Mouse (Mus musculus) gastrocnemius, postnatal 36 days (tissue): Measurements from ENCODE around the gene Vipr1. TPM values are rescaled to one million over a fixed set of nuclear protein-coding genes. Genes with fewer than 3 reads are reported as not detected.
A peak's percentile ranks its signal among the peaks of the same experiment; 100 is the strongest.
"Not testable (repeated sequence)": the region's sequence is repeated elsewhere in the genome, so short reads cannot be mapped to it uniquely, and the experiment has no call there.

Source experiments
- DNase-seq, 2 experiments: peaks; one replicate each; pipeline ENCODE4 v3.0.0; 2022
- intact Hi-C: fragments of 180-260 bp; cut with DNase I; formaldehyde crosslinking; loops from one replicate; pipeline ENCODE4 v1.15.1; 2025
- long read RNA-seq, 2 experiments: library from polyadenylated mRNA; stranded (forward); transcript quantifications; one replicate each; pipeline ENCODE4 v2.0.0; 2021
- total RNA-seq, 2 experiments: library from RNA; stranded (reverse); gene quantifications; 2 replicates each; pipeline ENCODE4 v1.2.3; 2021

Vipr1 gene
- total RNA-seq, result 1 to 10 TPM; 1.8 to 4.5 TPM
- long read RNA-seq, experiment 1, partial matches to known transcripts, result 0 of 1 reads
- long read RNA-seq, experiment 1, other reads (novel, unspliced or antisense), result 1 of 1 reads
- long read RNA-seq, experiment 2, partial matches to known transcripts, result 0 of 1 reads
- long read RNA-seq, experiment 2, other reads (novel, unspliced or antisense), result 1 of 1 reads

DNA sequence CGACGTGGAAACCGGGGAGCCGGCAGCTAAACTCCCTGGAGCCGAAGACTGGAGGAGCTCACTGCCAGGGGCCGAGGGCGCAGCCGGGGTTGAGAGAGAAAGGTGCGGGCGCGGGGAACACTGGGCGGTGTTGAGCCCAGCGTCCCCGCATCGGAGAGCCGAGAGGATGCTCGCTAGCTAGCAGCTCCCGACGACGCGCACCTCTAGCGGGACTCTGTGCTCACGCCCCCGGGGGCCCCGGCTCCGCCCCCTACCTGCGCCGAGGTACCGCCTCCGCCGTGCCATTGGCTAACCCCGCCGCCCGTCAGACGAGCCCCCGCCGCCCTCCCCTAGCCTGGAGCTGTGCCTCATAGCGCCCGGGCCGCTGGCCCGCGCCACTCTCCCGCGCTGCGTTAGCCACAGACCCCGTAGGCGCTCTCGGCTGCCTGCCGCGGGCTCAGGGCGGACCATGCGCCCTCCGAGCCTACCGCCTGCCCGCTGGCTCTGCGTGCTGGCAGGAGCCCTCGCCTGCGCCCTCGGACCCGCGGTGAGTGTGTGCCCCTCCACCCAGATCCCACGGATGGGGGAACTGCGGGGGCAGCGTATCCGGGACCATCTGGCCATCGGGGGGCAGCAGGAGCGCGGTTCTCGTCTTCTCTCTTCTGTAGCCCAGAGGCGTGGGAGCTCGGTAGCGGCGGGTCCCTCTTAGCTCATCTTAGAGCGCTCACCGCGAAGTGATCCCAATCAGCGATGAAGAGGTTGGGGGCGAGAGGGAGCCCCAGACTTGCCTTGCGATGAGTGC lies at the start of gene Vipr1:
TSS of gene Vipr1 (plus strand) at position 316 of the 781 bp plus-strand sequence.
- peak in 1 of 2 experiments; percentile 27 for DNase-seq
- intact Hi-C loops, result loop anchor here (2.0 kb wide), 1 partner anchor 36 kb away; no protein-coding TSS in a partner anchor

DNA sequence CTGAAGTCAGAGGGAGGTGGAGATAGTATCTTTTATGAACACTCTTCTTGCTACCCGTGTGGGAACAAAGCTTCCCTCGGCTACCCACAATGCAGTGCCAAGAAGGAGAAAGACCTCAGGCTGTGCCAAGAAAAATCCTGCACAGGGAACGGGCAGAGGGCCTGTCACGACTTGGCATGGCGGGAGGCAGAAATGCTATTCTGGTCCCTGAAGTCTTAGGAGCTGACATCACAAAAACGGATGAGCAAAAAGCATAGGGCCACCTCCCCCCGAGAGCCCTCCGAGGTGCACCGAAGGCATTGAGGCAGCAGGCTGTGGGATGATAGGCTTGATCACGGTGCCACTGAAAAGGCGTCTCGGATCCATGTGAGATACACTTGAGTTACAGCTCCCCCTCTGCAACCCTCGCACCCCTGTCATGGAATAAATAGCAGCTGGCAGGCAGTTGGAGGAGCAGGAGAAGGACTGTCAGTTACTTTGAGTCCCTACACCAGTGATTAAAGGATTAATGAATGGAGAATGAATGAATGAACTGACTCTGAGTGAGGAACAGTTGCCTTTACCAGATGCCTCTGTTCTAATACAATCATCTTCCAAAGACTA lies 49.5 kb upstream of the Vipr1 start:
- intact Hi-C loops, result no loop called here
- no peak for DNase-seq

- DNase-seq, intact Hi-C loops: not testable (repeated sequence)
These were observed 48.7 kb upstream of the Vipr1 start for GRCm38 (mm10) chr9:121593768-121594167.

DNA sequence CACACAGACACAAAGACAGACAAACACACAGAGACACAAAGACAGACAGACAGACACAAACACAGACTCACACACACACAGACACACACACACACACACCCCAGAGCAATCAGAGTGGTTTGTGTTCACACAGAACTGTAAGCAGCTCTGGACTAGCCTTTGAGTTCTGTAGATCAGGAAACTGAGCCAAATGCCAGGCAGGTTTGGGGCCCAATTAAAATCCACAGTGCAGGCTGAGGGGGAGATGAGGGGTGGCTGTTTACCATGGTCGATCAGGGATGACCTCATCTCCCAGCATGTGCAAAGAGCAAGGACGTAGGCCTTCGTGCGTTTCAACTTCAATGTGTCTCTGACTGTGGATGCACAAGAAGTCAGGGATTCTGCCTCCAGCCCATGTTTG lies 47.7 kb upstream of the Vipr1 start:
- intact Hi-C loops, result no loop called here
- DNase-seq, result no peak

DNA sequence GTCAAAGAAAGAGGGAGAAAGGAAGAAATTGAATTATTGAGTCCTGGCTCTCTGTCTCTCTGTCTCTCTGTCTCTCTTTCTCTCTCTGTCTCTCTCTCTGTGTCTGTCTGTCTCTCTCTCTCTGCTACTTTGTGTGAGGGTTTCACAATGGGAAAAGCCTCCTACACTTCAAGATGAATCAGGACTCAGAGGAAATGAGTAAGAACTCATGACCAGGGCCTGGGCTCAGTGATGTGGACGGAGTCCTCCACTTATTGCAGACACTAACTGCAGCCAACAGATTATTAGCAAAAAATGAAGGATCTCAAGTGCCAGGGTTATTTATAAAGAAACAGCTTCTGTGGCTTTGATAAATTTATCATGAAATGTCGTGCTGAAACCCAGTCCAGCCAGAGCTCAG lies 44.4 kb upstream of the Vipr1 start:
- DNase-seq, result no peak
- intact Hi-C loops, result no loop called here

- intact Hi-C loops, result no loop called here
- DNase-seq, result no peak
These were observed 43.0 kb upstream of the Vipr1 start for GRCm38 (mm10) chr9:121599551-121599950.

DNA sequence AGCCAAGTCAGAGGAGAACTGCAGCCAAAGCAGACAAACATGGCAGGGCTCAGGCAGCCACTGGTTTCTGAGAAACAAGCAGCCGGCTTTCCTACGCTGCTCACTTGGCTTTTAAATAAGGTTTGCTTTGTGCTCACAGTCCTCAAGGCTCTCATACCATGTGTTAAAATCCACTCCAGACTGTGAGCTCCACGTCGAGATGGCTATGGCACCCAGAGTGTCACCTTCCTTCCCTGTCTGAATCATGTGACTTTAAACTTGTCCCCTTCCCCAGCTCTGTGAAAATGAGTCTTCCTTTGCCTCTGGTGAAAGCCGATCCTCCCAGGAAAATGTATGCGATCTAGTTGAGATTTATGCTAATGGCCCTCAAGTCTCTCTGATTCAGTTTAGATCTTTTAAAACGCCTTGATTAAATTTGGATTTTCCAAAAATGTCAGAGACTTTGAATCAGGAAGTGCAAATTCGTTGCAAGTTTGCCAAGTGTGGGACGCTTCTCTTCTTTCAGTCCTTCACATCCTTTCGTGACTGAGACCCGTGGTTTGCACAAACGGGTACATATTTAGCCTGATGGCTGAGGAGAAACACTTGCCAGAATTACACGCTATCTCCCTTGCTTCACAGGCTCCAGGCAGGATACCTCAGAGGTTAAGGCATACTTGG lies 42.2 kb upstream of the Vipr1 start:
- DNase-seq, result no peak
- intact Hi-C loops, result no loop called here

DNA sequence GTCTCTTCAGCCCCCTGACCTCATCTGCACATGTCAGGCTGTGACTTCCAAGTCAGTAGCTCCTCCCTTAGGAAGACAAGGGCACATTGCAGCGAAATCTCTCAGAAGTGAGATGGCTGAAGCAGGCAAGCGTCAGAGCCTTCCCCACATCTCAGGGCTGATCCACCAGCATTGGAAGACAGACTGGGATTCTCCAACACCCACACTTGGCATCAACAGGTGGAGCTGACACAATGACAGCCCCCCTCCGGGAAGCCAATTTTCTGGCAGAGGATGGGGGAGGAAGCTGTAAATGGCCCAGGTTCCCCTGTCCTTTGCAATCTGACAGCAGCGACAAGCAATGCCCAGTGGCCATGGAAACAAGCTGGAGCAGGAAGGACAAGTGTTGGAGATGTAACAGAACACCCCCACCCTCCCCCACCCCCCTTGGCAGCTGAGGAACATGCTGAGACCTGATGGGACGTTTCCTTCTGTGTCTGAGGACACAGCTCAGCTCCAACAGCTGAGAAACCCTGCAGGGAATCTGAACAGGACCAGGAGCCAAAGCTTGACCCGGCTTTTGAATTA lies 41.6 kb upstream of the Vipr1 start:
- intact Hi-C loops, result no loop called here

GRCm38 (mm10) chr9:121602381-121602780 lies 40.1 kb upstream of the Vipr1 start:
- no peak for DNase-seq
- intact Hi-C loops, result no loop called here

More for the DNA sequence above, 41.6 kb upstream of the Vipr1 start:
- DNase-seq, result peak in 1 of 2 experiments; percentile 22

GRCm38 (mm10) chr9:121605414-121606278 lies 36.9 kb upstream of the Vipr1 start:
- peak; percentile 58 to 60 for DNase-seq
- intact Hi-C loops, result loop anchor here (1.0 to 5.0 kb wide), 3 partner anchors 126 to 358 kb away; no protein-coding TSS in a partner anchor

GRCm38 (mm10) chr9:121606498-121607096 lies 35.9 kb upstream of the Vipr1 start:
- intact Hi-C loops, result loop anchor here (5.0 kb wide), 2 partner anchors 224 to 359 kb away; no protein-coding TSS in a partner anchor
- no peak for DNase-seq

- intact Hi-C loops, result loop anchor here (5.0 kb wide), 2 partner anchors 227 to 362 kb away; no protein-coding TSS in a partner anchor
- no peak for DNase-seq
These were observed 33.1 kb upstream of the Vipr1 start for GRCm38 (mm10) chr9:121609381-121609780.

DNA sequence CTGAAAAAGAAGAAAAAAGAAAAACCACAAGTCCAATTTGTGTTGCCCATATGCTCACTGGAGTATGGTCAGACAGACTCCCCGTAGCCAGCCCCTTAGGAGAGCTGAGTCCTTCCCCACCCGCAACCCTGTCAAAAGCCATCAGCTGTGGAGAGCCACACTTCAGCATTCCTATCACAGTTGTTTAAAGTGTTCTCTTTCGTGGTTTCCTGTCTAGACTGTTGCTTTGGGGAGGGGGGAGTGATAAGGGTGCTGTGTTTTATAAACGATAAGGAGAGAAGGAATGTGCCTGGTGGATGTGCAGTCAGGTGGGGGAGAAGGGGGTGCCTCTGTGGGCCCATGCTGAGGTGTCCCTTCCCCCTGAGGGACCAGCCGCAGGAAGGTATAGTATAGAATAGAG lies 29.3 kb upstream of the Vipr1 start:
- no peak for DNase-seq
- intact Hi-C loops, result no loop called here

- DNase-seq, result no peak
- intact Hi-C loops, result no loop called here
These were observed 28.2 kb upstream of the Vipr1 start for GRCm38 (mm10) chr9:121614241-121614757.

DNA sequence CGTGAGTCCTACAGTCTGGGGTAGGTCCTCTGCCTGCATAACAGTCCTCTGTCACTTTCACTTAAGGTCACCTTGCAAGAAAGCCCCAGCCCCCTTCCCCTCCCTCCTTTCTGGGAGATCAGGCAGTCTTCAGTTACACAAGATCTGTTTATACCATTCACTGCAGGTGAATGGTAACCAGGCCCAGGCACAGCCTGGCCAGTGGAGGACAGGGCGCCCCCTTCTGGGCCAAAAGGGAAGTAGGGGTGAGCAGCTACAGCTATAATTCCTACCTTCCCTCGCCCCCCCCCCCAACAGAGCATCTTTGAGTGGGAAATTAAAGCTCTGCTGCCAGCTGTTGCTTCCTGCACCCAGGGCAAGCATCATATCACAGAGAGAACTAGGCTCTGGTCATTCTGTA lies 26.0 kb upstream of the Vipr1 start:
- intact Hi-C loops, result no loop called here
- DNase-seq, result no peak

- DNase-seq, result no peak
- intact Hi-C loops, result no loop called here
These were observed 23.1 kb upstream of the Vipr1 start for GRCm38 (mm10) chr9:121619441-121619840.

- intact Hi-C loops, result no loop called here
- no peak for DNase-seq
These were observed 19.3 kb upstream of the Vipr1 start for GRCm38 (mm10) chr9:121623235-121623634.

GRCm38 (mm10) chr9:121624920-121625319 lies 17.6 kb upstream of the Vipr1 start:
- intact Hi-C loops, result no loop called here
- DNase-seq, result no peak

DNA sequence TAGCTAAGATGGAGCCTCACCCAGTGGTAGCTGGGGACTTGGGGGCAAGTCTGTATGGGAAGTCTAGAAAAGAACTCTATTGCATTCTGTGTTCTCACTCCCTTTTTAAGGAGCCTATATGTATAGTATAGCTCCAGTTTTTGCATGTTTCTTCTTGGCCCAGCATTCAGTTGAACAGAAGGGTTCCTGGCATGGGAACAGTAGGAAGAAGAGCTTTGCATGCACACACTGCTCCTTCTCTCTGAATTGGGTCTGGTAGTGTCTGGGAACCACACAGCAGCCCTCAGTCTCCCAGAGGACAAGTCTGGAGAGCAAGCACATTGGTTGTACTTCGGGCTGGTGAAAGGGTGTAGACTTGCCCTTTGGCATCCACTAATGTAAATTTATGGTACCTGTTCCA lies 11.9 kb upstream of the Vipr1 start:
- DNase-seq, result no peak
- intact Hi-C loops, result no loop called here
